Mouse (Mus musculus) heart, postnatal 36 days (tissue): ENCODE results near the gene 4930404H24Rik. TPM values are rescaled to one million over a fixed set of nuclear protein-coding genes. Genes with fewer than 3 reads are reported as not detected.

ENCODE experiments used
- DNase-seq, 2 experiments: peaks; one replicate each; pipeline ENCODE4 v3.0.0; 2021 to 2022
- intact Hi-C: fragments of 180-260 bp; cut with DNase I; formaldehyde crosslinking; loops from one replicate; pipeline ENCODE4 v1.15.1; 2025
- total RNA-seq, 2 experiments: library from RNA; stranded (reverse); gene quantifications; 2 replicates each; pipeline ENCODE4 v1.2.3; 2021

4930404H24Rik gene
- total RNA-seq, 2 experiments from 2014 or later, result not detected

DNA sequence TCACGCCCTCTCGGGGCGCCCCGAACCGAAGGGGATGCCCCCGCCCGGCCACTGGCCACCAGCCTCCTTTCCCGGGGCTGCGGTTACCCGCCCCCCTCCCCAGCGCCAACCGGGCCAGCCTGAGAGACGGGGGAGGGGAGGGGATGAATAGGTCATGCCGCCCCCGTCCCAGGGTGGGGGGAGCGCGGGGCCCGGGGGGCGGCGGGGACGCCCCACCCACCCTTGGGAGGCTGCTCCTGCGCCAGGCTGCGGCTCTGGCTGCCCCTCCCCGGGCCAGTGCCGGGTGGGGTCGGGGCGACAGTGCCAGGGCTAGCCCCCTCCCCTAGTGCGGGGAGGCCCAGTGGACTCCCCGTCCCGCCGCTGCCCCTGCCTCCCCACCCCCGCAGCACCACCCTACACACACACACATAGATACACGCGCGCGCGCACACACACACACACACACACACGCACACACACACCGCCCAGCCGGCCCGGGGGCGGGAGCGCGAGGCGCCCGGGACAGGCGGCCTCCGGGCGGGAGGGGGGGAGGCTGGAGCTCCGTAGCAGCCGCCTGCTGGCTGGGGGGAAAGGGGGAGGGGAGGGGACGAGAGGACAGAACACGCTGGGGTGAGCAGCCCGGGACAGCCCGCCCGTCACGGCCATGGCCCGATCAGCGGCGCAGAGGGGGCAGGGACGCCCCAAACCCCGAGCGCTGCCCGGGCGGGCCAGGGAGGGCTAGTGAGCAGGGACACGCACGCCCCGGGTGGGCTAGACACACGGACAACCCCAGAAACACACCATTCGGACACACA, 36.2 kb downstream of the 4930404H24Rik start:
- DNase-seq, result no peak
- intact Hi-C loops, result no loop called here

DNA sequence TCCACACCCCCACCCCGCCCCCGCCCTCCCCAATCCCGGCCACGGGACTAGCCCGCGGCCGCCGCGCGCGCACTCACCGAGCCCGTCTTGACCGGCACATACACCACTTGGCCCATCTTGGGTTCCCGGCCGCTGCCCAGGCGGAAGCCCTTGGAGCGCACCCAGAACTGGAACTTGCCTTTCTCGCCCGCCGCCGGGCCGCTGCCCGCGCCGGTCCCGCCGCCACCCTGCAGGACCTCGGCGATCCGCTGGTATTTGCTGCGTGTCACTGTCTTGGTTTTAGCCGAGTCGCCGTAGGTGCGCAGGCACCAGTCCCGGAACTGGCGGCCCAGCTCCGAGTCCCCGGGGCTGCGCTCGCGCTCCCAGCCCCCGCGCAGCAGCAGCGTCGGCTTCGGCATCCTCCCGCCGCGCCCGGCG, 36.8 kb downstream of the 4930404H24Rik start:
- intact Hi-C loops, result no loop called here
- DNase-seq, result peak; percentile 40 to 66

GRCm38 (mm10) chr2:153529931-153530766, 37.6 kb downstream of the 4930404H24Rik start, which contains the start of gene Nol4l:
Gene Nol4l (minus strand): TSS chr2:153529971.
- intact Hi-C loops, result no loop called here
- peak; percentile 26 to 29 for DNase-seq

DNA sequence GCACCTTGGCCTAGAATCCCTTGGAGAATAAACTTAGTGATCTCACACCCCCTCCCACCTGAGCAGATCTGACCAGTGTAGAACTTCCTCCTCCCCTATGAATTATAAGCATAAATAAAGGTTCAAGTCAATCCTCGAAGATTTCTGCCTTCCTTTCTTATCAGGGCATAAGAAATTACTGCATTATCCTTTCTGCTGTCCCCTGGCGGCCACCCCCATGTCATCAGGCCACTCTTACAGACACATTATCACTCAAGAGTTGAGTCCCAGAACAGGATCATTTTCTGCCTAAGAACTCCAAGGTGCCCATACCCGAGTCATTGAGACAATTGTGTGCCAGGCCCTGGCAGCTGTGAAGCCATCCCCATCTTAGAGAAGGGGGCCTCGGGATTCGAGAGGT, 38.4 kb downstream of the 4930404H24Rik start:
- intact Hi-C loops, result no loop called here

DNA sequence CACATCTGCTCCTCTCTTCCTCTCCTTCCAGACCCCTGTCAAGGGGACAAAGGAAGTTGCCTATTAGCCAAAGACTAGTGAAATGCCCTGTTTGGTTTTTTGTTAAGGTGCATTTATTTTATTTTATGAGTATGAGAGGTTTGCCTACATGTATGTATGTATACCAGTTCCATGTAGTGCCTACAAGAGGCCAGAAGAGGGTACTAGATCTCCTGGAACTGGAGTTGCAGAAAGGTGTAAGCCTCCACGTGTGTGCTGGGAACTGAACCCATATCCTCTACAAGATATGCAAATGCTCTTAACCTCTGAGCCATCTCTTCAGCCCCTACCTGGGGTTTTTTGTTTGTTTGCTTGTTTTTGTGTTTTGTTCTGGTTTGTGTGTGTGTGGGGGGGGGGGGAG, 41.4 kb downstream of the 4930404H24Rik start:
- intact Hi-C loops, result no loop called here
- no peak for DNase-seq

More for the DNA sequence above, 38.4 kb downstream of the 4930404H24Rik start:
- DNase-seq, result no peak

DNA sequence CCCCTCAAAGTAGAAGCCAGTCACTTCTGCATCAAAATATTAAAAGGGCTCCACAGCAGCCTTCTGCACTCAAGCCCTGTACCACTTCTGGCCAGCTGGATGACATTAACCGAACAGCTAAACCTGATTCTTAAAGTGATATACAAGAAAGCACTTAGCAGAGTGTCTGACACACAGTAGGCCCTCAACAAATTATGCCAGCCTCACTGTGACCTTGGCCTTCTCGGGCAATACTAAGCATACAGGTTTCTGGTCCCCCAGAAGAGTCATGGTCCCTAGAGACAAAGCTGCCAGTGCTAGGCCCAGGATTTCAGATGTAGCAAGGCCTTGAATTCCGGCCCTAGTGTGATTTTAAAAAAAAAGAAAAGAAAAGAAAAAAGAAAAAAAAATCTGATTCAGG, 46.3 kb downstream of the 4930404H24Rik start:
- DNase-seq, result no peak
- intact Hi-C loops, result no loop called here

DNA sequence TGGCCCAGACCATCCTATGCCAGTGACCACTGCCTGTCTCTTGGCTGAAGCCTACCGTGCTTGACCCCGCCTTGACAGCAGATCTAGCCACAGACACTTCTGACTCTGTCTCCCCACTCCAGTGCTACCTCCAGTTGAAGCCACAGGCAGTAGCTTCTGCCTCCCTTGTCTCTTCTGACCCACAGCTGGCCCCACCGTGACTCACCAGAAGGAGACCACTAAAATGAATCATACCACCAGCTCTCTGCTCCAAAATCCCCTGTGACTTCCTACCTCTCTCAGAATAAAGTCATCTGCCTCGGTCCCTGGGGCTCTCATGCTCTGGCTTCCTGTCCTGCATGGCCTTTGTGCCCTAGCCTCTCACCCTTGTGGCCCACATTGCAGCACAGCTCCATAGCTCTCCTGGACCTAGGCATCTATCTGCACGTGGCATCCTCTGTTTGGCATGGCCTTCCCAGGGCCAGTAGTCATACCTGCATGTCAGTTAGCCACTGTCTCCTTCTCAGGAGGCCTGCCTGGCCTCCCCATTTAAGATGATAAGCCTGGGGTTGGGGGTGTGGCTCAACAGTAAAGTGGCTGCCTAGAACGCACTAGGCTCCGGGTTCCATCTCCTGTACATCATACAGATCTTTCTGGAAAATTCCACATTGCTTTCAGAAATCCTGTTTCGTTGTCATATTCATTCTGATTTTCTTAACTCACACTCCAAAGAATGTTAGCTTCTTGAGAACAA, 50.5 kb downstream of the 4930404H24Rik start:
- DNase-seq, result no peak
- intact Hi-C loops, result no loop called here

Other genes starting within 250 kb of the 4930404H24Rik start
- gene Kif3b, start 201.4 kb upstream of the 4930404H24Rik start, total RNA-seq, result 1 to 10 TPM; 7.3 to 8.9 TPM
- gene Asxl1, start 147.0 kb upstream of the 4930404H24Rik start, total RNA-seq, result 10 to 100 TPM; 23.5 to 23.8 TPM
- gene Nol4l, start 37.2 kb downstream of the 4930404H24Rik start, total RNA-seq, result 1 to 10 TPM; 3.9 to 4.0 TPM
- gene Commd7, start 140.0 kb downstream of the 4930404H24Rik start, total RNA-seq, result 10 to 100 TPM; 11.0 to 12.2 TPM
- gene Dnmt3b, start 156.7 kb downstream of the 4930404H24Rik start, total RNA-seq, result 1 to 10 TPM; 1.1 to 1.2 TPM
- gene Dnmt3c, start 203.9 kb downstream of the 4930404H24Rik start, total RNA-seq, result not detected
- 10 to 100 TPM; 51.4 to 57.7 TPM for gene Mapre1, start 248.5 kb downstream of the 4930404H24Rik start, total RNA-seq